Mouse (Mus musculus) gastrocnemius, postnatal 4 days (tissue): ENCODE data around the gene Elmod2. TPM values are rescaled to one million over a fixed set of nuclear protein-coding genes. Genes with fewer than 3 reads are reported as not detected.
"Not testable (repeated sequence)": the region's sequence is repeated elsewhere in the genome, so short reads cannot be mapped to it uniquely, and the experiment has no call there.

Experiments used
- DNase-seq, 2 experiments: peaks; one replicate each; pipeline ENCODE4 v3.0.0; 2021 to 2022; ENCODE audit warnings: low spot score in 2 of 2, mixed read lengths in 2 of 2
- long read RNA-seq, 2 experiments: library from polyadenylated mRNA; stranded (forward); transcript quantifications; one replicate each; pipeline ENCODE4 v2.0.0; 2021
- total RNA-seq, 2 experiments: library from RNA; stranded (reverse); gene quantifications; 2 replicates each; pipeline ENCODE4 v1.2.3; 2021

The Elmod2 gene
- total RNA-seq, result 10 to 100 TPM; 10.0 to 11.5 TPM
- long read RNA-seq, experiment 1, full-length matches to known transcripts, result 10 of 13 reads
- long read RNA-seq, experiment 1, partial matches to known transcripts, result 0 of 13 reads
- long read RNA-seq, experiment 1, other reads (novel, unspliced or antisense), result 3 of 13 reads
- long read RNA-seq, experiment 2, full-length matches to known transcripts, result 9 of 10 reads
- long read RNA-seq, experiment 2, partial matches to known transcripts, result 1 of 10 reads
- long read RNA-seq, experiment 2, other reads (novel, unspliced or antisense), result 0 of 10 reads

DNA sequence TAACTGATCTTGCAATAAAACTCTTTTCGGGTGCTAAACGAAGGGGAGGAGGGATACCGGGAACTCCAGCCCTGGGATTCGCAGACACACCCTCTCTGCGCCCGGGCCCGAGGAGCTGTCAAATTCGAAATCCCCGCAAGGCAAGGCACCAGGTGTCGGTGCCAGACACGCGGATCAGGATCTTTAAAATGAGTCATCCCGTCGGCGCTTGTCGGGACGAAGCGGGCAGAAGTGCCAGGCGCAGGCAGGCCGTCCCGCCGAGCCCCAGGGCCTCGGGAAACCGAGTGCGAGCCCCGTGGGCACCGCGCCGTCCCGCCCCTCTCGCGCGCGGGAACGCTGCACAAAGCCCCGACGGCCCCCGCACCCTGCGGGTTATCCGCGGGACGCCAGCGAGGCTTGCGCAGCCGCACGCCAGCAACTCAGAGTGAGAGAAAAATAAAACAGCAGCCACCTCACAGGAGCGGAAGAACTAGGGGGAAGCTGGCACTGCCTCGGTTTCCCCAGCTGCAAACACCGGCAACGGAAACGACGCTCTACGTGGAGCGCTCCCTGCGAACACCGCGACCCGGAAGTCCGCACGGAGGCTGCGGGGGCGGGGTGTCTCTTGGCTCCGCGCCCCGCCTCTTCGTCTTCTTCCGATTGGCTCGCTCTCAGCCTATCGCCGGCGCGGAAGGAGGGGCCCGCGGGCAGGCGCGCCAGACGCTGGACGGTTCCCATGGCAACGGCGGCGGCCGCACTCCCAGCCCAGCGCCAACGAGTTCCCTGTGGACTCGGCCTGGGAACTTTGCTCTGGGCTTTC, at the start of gene Elmod2:
Gene Elmod2 (minus strand): TSS at position 588 of the 799 bp plus-strand sequence.
- DNase-seq, result peak; percentile 98 to 99

DNA sequence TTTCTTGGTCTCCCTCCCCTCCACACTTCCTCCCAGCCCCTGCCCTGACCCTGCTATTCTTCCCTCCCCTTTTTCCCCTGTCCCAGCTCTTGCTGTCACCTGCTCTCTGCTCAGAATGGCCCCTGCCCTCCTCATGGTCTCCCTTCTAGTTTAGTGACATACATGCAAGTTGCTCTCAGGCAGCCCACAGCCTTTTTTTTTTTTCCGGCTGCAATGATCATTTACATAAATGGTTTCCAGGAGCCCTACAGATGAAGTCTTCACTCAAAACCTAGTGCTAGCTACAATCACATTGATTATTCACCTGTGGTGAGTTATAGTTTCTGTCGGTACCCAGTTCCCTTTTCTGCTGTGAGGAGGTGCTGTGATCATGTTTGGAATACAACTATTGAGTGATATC, 48.7 kb upstream of the Elmod2 start:
- DNase-seq, result no peak

DNA sequence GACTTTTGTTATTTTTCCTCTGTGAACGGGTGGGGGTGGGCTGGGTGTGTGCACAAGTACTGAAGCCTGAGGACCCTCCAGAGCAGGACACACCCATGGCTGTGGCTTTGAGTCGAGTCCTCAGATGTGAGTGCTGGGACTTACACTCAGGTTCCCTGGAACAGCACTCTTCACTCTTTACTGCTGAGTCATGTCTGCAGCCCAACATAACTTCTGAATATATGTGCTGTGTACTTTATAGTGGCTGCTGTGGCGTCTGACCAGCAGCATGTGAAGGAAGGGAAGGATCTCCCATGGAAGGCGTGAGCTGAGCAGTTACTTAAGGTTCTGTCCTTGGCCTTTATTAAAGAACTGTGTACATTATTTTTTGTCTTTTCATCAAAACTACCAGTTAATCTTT, 47.9 kb upstream of the Elmod2 start:
- no peak for DNase-seq

DNA sequence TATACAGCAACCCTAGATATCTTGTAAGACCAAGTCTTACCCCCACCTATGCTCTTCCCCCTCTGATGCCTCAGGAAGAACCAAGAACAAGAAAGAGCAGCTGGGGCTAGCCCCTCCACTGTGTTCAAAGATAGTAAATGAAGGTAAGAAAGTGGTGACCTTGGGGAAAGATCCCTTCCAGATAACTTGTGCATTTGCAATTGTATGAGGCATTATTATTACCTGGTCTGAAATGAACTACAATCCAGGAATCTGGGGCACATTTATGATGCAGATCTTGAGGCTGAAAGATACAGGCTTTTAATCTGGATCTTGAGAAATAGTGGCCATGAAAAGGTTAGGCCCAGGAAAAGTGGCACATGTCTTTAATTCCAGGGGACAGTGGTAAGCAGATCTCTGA, 44.9 kb upstream of the Elmod2 start:
- DNase-seq, result no peak

DNA sequence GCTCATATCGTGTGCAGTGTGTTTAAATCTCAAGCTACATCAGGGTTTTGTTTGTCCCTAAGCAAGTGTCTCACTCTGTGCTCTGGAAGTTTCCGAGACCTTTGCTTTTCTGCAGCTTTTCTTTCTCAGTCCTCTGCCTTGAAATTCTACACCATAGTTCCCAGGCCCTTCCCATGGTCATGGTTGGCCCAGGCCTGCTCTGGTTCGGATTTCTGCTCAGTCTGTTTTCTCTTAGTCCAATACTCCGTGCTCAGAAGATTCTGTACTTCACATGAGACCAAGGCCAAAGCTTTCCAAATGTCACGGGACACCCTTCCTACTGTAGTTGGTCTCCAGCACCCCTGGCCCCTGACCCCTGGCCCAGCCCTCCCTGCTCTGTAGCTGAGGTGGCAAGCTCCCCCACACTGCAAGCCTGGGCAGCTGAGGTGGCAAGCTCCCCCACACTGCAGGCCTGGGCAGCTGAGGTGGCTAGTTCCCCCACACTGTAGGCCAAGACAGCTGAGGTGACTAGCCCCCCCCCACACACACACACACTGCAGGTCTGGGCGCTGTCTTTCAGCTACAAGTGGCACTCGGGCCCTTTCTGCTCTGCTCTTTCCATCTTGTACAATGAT, 31.0 kb upstream of the Elmod2 start:
- DNase-seq, result peak in 1 of 2 experiments; percentile 27

DNA sequence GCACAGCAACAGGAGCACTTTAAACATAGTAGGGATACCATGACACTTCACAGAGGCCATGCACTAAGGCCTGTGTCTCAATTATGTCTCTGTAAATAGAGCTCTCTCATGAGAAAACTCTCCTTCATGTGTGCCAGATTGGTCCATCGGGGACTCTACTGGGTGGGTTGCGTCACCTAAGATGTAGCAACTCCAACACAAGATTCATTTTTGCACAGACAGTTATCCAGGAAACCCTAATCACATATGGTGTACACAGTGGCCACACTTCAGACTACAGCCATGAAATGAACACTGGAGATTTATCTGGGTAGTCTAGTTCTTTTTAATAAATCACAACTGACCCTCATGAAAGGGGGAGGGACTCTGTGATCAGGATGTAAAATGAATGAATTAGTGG, 19.0 kb upstream of the Elmod2 start:
- no peak for DNase-seq

DNA sequence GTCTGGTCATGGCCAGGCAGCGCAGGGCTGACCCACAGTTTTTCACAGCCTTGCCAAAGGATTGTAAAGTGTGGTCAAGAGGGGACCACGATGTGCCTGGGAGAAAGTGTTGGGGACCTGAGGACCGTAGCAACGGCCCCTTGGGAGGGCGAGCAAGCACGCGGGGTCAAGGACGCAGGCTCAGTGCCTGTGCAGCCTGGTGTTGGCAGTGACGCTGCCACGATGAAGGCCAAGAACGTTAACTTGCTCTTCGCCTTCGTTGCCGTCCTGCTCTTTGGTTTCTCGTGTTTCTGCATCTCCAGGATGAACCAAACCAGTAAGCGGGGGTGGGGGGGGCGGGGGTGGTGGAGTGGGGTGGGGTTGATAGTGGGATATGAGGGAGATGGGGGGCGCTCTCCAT, 16.0 kb upstream of the Elmod2 start, which contains the start of gene Mgat4d:
Gene Mgat4d (plus strand): TSS at position 209 of the 400 bp plus-strand sequence.
- no peak for DNase-seq

DNA sequence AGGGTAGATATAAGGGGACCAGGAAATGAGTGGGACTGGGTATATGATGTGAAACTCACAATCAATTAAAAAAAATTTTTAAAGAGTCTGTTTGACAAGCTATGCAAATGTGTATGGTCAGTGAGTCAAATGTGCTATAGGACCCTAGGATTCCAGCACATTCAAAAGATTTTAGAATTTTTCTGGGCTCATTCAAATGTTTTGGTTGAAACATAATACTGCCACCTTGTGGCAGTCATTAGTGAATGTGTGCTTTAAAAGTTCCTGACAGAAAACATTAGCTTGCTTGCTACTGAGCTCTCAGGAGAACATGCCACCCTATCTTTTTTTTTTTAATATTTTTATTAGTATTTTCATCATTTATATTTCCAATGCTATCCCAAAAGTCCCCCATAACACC, 10.4 kb upstream of the Elmod2 start:
- DNase-seq, result no peak

DNA sequence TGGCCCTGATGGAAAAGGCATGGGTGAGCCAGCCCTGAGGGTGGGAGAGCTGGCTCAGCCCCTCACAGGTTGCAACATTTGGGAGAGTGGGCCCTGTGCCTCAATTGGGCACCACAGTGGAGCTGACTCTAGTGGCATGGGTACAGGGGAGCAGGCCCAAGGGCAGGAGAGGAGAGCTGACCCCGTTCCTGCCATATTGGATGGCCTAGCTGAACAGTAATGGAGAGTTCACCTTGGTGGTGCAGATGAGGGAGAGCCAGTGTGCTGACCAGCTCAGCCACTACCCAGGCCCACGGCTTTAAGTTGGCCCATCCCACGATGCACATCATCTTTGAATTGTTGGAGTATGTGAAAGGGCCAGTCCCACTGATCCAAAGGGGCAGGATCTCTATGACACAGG, 9.8 kb upstream of the Elmod2 start:
- no peak for DNase-seq

DNA sequence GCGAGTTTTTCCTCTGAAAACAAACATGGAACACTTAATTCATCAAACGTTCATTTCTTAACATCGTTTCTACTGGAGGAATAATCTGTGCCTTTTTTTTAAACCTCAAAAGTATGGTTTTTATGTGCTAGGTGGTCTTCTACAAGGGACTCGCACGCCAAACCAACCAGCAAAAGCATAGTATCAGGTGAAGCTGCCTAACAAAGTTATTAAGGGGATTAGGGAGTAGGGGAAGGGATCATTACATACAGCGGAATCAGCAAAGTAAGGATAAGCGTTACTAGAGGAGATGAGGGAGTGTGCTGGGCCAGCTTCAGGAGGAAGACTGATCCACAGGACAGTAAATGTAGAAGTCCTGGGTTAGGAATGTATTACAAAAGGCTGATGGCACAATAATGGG, 578 bp upstream of the Elmod2 start:
- DNase-seq, result no peak

DNA sequence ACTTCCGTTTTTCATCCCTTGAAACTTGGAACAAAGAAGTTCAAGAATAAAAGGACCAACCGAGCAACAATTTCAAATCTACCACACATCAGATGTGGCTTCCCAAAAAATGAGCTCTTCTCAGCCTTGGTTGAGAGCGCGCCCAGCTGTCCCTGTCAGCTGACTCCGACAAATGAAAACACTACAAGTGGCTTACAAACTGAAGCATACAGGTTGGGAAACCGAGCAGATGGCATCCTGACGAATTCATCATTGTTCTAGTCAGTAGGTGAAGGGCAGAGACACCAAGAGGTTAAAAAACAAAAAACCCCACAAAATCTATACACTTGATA, 753 bp downstream of the Elmod2 start:
- peak in 1 of 2 experiments; percentile 25 for DNase-seq

DNA sequence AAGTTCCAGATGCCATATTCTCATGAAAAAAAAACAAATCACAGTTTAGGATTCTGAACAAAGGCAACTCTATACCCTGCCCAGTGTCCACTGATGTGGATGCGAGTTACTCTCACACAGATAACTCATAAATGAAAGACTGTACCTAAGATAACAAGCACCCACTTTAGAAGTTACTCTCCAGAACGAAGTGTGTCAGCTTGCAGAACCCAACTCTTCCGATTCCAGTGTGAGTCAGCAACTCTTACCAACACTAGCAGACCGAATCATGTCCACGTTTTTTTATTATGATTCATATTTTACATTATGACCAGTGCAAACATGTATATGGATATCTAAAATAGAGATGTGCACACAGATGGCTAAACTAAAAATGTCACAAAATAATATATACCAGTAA, 4.4 kb downstream of the Elmod2 start:
- DNase-seq, result no peak

DNA sequence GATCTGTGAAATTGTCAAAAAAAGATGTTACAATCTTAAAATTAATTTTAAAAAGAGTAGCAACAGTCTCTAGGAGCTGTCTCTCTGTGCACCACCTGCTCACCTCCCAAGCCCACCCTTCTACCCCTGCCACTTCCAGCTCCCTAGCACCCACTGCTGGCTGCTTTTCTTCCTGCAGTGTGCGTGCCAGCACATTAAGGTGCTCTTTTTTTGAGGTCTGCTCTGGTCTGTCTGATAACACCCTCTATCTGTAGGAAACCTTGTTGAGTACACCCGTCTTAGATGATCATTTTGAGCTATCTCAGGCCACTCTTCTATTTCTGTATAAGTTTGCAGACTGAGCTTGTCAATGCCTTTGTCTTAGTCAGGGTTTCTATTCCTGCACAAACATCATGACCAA, 9.2 kb downstream of the Elmod2 start:
- DNase-seq, result no peak

DNA sequence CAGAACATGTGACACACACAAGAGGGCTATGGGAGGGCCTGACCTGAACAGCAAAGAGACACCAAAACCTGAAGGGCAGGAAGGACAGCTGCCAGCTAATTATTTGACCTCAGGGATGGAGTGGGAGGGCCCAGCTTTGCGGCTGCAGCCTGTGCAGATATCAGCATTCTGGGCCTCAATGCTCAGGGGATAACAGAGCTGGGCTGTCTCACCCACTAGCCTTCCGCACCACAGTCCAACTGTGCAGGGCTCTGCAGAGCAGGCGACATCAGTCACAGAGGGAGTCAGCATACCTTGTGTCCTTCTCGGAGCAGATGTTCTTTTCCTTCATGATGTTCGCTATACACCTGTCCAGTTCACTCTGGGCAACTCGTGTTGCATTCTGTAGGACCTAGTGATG, 9.9 kb downstream of the Elmod2 start:
- no peak for DNase-seq

DNA sequence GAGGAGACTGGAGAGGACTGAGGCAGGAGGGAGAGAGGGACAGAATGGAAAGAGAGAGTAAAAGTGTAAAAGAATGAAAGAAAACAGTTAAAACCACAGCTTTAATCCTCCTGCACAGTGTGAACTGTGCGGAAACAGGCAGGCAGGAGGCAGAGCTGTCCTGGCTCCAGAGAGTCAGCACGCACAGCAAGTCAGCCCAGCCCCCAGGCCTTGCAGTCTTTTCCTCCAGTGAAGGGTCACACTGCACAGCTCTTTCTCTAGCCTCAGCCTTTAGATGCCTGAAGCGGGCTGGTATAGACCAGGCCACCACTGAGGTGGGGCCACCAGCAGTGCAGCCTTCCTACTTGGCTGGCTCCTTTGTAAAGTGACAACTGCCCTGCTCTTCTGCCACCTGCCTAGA, 11.7 kb downstream of the Elmod2 start:
- no peak for DNase-seq

DNA sequence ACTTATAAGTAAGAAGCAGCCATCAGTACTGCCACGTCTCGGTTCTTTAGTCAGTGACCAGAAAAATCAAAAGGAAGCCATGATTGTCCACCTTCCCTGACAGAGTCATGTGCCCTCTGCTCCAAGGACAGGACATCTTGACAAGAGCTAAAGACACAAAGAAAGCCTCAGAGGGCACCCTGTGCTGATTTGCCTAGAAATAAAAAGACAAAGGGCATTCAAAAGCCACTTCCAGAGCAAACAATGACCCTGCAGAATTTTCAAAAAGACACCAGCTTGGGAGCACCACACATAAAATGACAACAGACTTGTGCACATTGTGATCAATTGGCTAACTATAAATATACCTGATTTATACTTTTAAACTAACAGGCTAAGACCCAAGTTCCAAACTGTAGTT, 16.6 kb downstream of the Elmod2 start:
- DNase-seq, result no peak

DNA sequence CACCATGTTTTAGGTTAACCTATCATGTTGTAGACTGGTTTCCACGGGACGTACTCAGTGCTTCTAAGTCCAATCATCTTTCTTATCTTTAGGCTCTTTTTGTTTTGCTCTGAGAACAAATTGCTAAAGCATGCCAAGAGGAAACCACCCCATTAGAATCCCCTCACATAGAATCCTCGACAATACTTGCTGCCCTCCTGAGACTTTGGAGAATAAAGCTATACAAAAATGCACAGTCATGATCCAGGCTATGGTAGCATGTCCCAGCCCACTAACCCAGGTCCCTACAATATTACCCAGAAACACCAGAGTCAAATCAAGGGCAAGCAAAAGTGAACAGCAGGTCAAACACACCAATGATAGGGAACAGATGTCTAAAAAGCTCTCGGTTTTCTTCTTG, 17.2 kb downstream of the Elmod2 start:
- DNase-seq, result not testable (repeated sequence)

DNA sequence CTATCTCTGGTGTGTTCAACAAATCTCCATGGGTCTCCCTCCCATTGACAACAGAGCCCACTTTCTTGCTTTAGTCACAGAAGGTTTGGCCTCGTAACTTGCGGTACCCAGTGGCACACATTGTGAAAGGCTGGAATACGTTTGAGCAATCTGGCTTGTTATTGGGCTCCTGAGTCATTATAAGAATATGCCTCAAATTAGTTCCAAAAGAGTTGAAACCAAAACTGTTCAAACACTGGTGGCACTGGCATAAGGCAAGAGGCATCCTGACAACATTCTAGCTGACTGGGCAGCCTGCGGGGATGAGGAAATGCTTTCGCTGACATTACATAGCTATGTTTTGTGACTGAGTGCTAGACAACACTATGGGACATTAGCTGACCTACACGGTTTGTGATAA, 22.4 kb downstream of the Elmod2 start:
- DNase-seq, result no peak

DNA sequence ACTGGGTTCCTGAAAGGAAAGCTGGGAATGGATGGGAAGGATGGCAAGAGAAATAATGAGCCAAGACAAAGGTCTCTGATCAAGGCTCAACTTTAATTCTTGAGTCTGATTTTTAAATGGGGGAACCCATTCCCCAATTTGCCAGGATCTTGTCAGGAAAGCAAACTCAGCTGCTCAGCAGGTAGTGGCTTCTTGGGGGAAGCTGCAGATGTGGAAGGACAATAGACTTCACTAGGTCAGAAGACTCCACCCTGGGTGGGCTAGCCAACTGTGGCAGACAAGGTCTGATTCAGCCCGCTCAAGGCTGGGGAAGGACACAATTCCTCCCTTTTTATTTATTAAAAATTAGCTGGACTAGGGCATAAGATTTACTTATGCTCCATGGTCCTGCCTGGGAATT, 27.3 kb downstream of the Elmod2 start:
- DNase-seq, result no peak

DNA sequence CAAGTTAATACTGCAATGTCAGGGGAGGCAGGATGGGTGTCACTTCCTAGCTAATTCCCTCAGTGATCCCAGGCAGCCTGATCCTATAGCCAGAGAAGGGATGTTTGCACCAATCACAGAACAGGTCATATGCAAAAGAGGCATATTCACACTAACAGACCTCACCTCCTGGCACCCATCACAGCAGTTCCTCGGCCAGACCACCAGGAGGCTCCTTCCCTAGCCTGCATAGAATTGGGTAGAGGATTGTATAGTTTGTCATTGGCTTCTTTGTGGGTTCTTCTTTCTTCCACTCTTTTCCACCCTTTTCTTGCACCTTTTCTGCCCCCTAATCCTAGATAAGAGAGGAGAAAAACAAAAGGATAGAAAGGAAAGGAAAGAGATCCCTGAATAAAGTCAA, 32.2 kb downstream of the Elmod2 start:
- DNase-seq, result no peak

DNA sequence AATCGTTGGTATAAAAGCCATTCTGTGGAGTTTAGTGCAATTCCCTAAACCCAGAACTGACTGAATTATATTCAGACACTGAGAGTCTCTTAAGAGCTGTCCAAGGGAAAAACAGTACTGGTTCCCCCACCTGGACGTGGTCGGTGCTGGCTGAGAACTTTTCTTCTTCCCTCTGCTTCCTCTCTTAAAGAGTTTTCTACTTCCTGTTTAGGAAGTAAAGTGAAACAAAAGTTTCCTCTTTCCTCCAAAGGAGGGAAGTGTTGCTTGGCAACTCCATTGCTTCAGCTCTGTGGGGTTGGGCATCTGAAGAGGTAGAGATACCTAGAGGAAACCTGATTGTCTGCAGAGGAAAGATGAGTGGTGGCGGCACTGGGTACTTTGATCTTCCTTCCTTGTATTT, 34.9 kb downstream of the Elmod2 start:
- no peak for DNase-seq

DNA sequence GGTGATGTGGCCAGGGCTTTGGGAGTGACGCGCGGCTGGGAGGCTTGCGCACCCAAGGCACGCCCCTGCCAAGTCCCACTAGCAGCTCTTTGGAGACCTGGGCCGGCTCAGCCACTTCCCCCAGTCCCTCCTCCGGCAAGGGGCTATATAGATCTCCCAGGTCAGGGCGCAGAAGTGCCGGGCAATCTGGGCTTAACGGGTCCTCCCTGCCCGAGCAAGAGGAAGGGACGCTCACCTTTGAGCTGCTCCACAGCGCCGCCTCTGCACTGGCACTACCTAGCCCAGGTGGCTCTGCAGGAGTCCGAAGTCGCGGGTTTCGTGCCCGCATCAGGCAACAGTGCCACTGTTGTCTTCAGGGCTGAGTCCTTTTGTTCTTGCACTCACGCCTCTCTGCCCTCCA, 42.1 kb downstream of the Elmod2 start, which contains the start of gene Ucp1:
Gene Ucp1 (plus strand): TSS at position 177 of the 400 bp plus-strand sequence.
- DNase-seq, result no peak
